Mouse (Mus musculus) megakaryocyte, embryonic 14.5 days (primary cell): ENCODE results near the gene Vrk2. TPM values are rescaled to one million over a fixed set of nuclear protein-coding genes. Genes with fewer than 3 reads are reported as not detected.

Source experiments
- H3K27me3 ChIP-seq: replicated peaks from 2 replicates; pipeline ENCODE3; 2012; ENCODE audit warnings: inconsistent platforms
- H3K36me3 ChIP-seq: replicated peaks from 2 replicates; pipeline ENCODE3; 2012; ENCODE audit warnings: low read length, inconsistent platforms, mixed read lengths
- H3K4me1 ChIP-seq: 2 replicates; pipeline ENCODE4 v1.6.1; 2012; ENCODE audit warnings: inconsistent platforms
- H3K4me3 ChIP-seq: replicated peaks from 2 replicates; pipeline ENCODE3; 2012; ENCODE audit warnings: moderate library complexity, mild to moderate bottlenecking, inconsistent platforms
- H3K9me3 ChIP-seq: 2 replicates; pipeline ENCODE4 v1.6.1; 2012; ENCODE audit warnings: inconsistent platforms
- FLI1 ChIP-seq: IDR thresholded peaks from 2 replicates; pipeline ENCODE4 v1.6.1; 2012; ENCODE audit warnings: low read length, inconsistent platforms, mixed read lengths
- GATA1 ChIP-seq: IDR thresholded peaks from 3 replicates; pipeline ENCODE4 v1.6.1; 2012; ENCODE audit warnings: mixed read lengths, low read length, inconsistent platforms, borderline replicate concordance
- polyA plus RNA-seq: library from polyadenylated mRNA; stranded (reverse); fragments of >175 nt; gene quantifications from 2 replicates; pipeline ENCODE4 v1.2.3, GENCODE M21; 2012; ENCODE audit warnings: low replicate concordance; ENCODE audit not compliant: insufficient read depth

Gene Vrk2
- polyA plus RNA-seq, 1 experiment, result 5.2 TPM

- no peak overlapping the region for H3K4me3 ChIP-seq
- H3K36me3 ChIP-seq, result peaks cover 50% of the 10 kb centered on the region
- no peaks in the 10 kb centered on the region for H3K9me3 ChIP-seq
- no peak for TF ChIP-seq FLI1
- no peak for TF ChIP-seq GATA1
- no peaks in the 10 kb centered on the region for H3K27me3 ChIP-seq
- no peaks in the 10 kb centered on the region for H3K4me1 ChIP-seq
Observed at GRCm38 (mm10) chr11:26489761-26490466, 103.9 kb downstream of the Vrk2 start.

- Histone ChIP-seq H3K9me3 (no peaks in the 10 kb centered on the region), H3K4me1 (peaks cover 5% of the 10 kb centered on the region), H3K27me3 (no peaks in the 10 kb centered on the region), H3K36me3 (peaks cover 68% of the 10 kb centered on the region), H3K4me3 (no peak overlapping the region)
- TF ChIP-seq FLI1, result no peak
- no peak for TF ChIP-seq GATA1
Observed at GRCm38 (mm10) chr11:26481691-26482242, 112.0 kb downstream of the Vrk2 start.

DNA sequence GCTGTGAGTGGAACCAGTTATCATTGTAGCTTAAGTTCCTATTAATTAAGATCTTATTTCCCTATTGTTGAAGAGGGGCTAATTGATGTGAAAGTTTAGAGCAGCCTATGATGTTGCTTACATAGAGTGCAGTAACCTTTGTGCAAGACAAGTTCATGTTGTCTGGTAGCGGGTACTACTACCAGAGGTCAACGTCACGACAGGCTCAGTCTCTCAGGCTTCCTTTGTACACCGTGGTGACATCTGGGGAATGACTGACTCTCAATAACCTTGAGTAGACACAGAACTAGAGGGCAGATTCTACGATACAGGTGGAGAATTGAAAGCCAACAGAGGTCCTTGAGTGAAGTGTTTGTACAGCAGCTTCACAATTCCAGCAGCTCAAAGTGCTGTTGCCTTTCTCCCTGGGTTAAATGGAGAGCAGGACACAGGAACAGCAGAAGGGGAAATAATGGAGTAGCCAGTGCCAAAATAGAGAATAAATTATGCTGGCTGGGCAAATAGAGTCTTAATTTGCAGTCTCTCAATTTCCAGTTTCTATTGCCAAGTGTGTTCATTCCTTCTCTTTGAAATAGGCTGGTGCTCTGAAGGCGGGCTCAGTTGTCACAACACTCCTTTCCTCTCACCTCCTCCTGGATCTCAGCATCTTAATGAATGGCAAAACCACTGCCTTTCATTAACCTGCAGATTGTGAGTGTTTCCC lies 116.6 kb downstream of the Vrk2 start:
- Histone ChIP-seq H3K4me1 (peaks cover 5% of the 10 kb centered on the region), H3K36me3 (peaks cover 72% of the 10 kb centered on the region), H3K4me3 (no peak overlapping the region), H3K9me3 (no peaks in the 10 kb centered on the region), H3K27me3 (no peaks in the 10 kb centered on the region)
- TF ChIP-seq FLI1 (no peak), GATA1 (no peak)

GRCm38 (mm10) chr11:26454081-26454480 lies 139.7 kb downstream of the Vrk2 start:
- no peak for TF ChIP-seq FLI1
- no peak for TF ChIP-seq GATA1
- H3K4me3 ChIP-seq, result no peak overlapping the region
- peaks cover 27% of the 10 kb centered on the region for H3K4me1 ChIP-seq
- H3K9me3 ChIP-seq, result 0 out of 2 replicates have a peak, but pooled peaks cover 5% of the 10 kb centered on the region
- no peaks in the 10 kb centered on the region for H3K27me3 ChIP-seq
- peaks cover 16% of the 10 kb centered on the region for H3K36me3 ChIP-seq

DNA sequence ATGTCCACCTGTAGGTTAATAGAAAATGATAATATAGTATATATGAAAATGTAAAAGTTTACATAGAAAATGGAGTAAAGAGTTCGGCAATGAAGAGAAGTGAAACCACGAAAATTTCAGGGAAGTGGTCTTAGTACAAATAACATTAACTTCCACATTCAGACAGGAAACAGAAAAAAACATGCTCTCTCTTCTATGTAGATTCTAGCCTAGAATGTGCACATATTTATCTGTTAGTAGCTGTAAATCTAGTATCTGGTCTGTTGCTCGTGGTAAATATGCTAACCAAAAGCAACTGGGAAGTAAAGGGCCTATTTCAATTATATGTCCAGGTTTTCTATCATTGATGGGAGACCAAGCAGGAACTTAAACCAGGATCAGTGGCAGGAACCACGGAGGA lies 141.1 kb downstream of the Vrk2 start:
- TF ChIP-seq FLI1, result no peak
- no peak for TF ChIP-seq GATA1
- Histone ChIP-seq H3K36me3 (peaks cover 18% of the 10 kb centered on the region), H3K4me3 (no peak overlapping the region), H3K4me1 (peaks cover 27% of the 10 kb centered on the region), H3K27me3 (no peaks in the 10 kb centered on the region), H3K9me3 (0 out of 2 replicates have a peak, but pooled peaks cover 5% of the 10 kb centered on the region)

- H3K4me3 ChIP-seq, result no peak overlapping the region
- TF ChIP-seq FLI1 (no peak), GATA1 (no peak)
- no peaks in the 10 kb centered on the region for H3K27me3 ChIP-seq
- H3K9me3 ChIP-seq, result peaks cover 12% of the 10 kb centered on the region
- peaks cover 27% of the 10 kb centered on the region for H3K4me1 ChIP-seq
- H3K36me3 ChIP-seq, result peaks cover 26% of the 10 kb centered on the region
Observed at GRCm38 (mm10) chr11:26451228-26451627, 142.6 kb downstream of the Vrk2 start.

DNA sequence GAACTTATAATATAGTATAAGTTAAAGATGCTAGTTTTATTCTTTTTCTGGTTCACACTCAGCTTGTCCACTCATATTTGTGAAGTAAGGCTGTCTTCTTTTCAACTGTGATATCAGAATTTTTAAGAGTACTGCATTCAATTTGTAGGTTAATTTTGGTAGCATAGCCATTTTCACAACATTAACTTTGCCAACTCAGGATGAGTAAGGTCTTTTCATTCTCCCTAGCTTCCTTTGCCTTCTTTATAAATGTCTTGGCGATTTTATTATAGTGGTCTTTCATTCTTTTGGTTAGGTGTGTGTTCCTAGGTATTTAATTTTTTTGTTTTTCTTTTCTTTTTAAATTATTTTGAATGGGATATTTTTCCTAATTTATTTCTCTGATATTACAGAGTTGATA lies 143.2 kb downstream of the Vrk2 start:
- no peaks in the 10 kb centered on the region for H3K27me3 ChIP-seq

DNA sequence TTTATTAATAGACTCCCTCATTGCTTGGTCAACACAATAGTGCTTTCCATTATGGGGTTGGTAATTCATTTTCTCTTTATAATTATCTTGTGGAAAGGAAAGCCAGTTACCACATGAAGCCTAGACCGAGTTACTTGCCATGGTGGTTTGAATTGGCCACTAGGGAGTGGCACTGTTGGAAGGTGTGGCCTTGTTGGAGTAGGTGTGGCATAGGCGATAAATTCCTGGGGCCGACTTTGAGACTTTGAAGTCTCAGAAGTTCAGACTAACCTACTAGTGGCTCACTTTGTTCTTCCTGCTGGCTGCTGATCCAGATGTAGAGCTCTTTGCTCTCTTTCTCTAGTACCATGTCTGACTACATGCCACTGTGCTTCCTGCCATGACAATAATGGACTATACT lies 144.0 kb downstream of the Vrk2 start:
- TF ChIP-seq GATA1 (no peak), FLI1 (no peak)

More for the DNA sequence above, 143.2 kb downstream of the Vrk2 start:
- TF ChIP-seq GATA1 (no peak), FLI1 (no peak)
- peaks cover 27% of the 10 kb centered on the region for H3K4me1 ChIP-seq
- peaks cover 13% of the 10 kb centered on the region for H3K9me3 ChIP-seq
- H3K4me3 ChIP-seq, result no peak overlapping the region
- H3K36me3 ChIP-seq, result peaks cover 26% of the 10 kb centered on the region

GRCm38 (mm10) chr11:26444374-26444773 lies 149.4 kb downstream of the Vrk2 start:
- TF ChIP-seq GATA1, result no peak
- no peak for TF ChIP-seq FLI1
- H3K27me3 ChIP-seq, result no peaks in the 10 kb centered on the region
- peaks cover 15% of the 10 kb centered on the region for H3K9me3 ChIP-seq
- H3K36me3 ChIP-seq, result peaks cover 33% of the 10 kb centered on the region
- no peak overlapping the region for H3K4me3 ChIP-seq
- H3K4me1 ChIP-seq, result no peaks in the 10 kb centered on the region

More for the DNA sequence above, 144.0 kb downstream of the Vrk2 start:
- H3K27me3 ChIP-seq, result no peaks in the 10 kb centered on the region
- peaks cover 27% of the 10 kb centered on the region for H3K4me1 ChIP-seq
- H3K36me3 ChIP-seq, result peaks cover 34% of the 10 kb centered on the region
- H3K9me3 ChIP-seq, result peaks cover 20% of the 10 kb centered on the region
- H3K4me3 ChIP-seq, result no peak overlapping the region

GRCm38 (mm10) chr11:26441121-26441520 lies 152.7 kb downstream of the Vrk2 start:
- TF ChIP-seq GATA1 (no peak), FLI1 (no peak)
- no peak overlapping the region for H3K4me3 ChIP-seq

More at GRCm38 (mm10) chr11:26441121-26441520, 152.7 kb downstream of the Vrk2 start:
- Histone ChIP-seq H3K36me3 (peaks cover 32% of the 10 kb centered on the region), H3K27me3 (no peaks in the 10 kb centered on the region), H3K4me1 (no peaks in the 10 kb centered on the region), H3K9me3 (peaks cover 7% of the 10 kb centered on the region)
